Mouse (Mus musculus): ENCODE measurements around the gene Itga7.

Itga7 gene

DNA sequence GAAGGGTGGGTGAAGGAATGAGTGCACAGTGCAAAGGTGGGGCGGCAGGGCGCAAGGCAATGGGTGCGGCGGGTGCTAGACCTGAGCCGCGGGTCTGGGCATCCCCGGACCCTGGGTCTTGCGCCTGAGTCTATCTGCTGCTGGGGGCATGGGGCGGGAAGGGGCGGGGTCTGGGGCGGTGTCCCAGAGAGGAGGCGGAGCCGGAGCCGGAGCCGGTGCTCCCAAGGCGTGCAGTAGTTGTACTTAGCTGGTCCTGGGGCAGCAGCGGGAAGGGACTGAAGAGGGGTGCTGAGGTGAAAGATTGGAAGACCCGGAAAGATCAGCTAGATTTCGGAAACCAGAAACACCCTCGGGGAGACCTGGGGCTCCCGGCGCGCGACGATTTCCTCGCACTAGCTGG lies at the start of gene Itga7:
Gene Itga7, plus strand, starts transcription at position 245 of the 400 bp plus-strand sequence.
- in situ Hi-C loops (cut with MboI, MseI) = no loop called here

DNA sequence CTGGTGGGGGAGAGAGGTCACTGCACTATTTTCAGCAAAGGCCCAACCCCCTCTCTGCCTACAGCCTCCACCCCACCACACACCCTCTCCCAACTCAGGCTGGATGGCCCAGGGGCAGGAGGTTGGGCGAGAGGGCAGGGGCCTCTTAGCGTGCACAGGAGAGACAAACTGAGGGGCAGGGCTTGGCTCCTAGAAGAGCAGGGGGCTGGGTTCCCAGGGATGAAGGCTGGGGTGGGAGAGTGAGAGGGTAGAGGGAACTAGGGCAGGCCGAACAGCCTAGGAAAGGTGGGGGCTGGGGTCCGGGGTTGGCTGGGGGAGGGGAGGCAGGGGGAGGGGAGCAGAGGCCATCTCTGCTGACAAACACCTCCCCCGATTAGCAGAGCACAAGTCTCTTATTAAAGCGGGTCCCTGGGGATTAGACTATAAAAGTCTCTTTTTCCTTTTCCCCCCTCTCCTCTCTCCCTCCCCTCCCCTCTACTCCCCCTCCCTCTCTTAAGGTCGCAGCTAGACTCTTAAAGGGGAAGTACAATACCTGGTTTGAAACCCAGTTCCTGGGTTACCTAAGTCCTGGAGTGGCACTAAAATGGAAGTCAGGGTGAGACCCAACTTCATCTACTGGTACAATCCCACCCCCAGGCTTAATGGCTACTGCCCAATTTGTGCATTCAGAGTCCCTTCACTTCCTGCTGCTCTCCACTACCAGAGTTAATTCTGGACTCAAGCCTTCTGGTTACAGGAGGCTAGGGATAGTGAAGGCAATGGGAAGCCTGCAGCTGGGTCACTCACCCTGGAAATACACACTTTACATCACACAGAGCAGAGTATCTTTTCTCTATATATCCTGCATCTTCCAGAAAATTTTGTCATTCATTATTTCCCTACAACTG lies 44.4 kb upstream of the Itga7 start:
- in situ Hi-C loops (cut with MboI, MseI) = no loop called here

DNA sequence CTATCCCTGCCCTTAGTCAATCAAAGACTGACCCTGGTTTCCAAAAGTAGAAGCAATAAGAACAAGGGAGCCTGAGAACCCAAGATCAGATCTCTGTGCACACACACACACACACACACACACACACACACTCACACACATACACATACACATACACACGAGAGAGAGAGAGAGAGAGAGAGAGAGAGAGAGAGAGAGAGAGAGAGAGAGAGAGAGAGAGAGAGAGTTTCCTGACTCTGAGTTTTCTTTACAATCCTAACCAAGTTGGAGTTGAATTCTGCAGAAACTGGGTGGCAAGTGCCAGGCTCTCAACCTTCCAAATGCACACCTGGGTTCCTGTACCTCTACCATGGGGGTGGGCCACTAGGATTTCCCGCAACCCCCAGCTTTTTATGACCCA lies 43.8 kb upstream of the Itga7 start:
- in situ Hi-C loops (cut with MboI, MseI) = loop anchor here (10.0 kb wide), 1 partner anchor 45 kb away; no protein-coding TSS in a partner anchor

DNA sequence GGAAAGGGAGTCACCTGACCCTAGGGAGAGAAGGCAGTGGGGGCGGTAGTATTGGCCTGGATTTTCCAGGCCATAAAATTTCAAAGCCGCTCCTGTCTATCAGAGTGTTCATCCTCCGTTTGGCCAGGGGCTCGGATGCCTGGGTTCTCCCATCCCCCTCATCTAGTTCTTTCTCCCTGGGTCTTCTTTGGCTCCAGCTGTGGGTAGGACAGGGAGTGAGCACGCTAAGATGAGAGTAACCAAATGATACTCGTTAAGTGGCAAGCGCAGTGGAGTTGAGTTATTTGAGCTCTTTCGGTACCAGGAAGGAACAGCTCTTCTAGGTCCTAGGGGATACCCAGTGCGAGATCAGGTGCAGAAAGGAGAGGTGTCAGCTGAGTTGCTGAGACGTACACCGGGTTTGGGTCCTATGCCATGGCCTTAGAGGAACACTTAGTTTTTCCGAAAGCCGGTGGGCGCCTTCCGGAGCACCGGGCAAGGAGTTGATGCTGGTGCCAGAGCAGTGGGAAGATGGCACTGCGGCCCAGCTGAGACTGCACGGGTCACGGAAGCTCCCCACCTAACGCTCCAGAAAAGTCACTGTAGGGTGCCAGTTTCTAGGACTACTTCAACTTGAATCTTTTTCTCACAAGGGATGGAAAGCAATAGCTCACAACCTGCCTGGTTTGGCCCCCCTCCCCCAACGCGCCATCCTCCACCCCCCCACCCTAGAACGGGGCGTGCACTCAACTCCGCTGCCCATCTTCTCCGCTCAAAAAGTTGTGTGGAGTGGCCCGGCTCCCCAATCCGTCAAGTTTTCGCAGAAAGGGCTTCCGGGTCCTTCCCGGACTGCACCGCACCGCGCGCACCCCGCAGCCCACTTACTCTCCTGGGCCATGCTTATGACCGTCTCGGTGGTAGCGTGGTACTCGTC lies 43.0 kb upstream of the Itga7 start:
- in situ Hi-C loops (cut with MboI, MseI) = loop anchor here (10.0 kb wide), 1 partner anchor 46 kb away; no protein-coding TSS in a partner anchor

DNA sequence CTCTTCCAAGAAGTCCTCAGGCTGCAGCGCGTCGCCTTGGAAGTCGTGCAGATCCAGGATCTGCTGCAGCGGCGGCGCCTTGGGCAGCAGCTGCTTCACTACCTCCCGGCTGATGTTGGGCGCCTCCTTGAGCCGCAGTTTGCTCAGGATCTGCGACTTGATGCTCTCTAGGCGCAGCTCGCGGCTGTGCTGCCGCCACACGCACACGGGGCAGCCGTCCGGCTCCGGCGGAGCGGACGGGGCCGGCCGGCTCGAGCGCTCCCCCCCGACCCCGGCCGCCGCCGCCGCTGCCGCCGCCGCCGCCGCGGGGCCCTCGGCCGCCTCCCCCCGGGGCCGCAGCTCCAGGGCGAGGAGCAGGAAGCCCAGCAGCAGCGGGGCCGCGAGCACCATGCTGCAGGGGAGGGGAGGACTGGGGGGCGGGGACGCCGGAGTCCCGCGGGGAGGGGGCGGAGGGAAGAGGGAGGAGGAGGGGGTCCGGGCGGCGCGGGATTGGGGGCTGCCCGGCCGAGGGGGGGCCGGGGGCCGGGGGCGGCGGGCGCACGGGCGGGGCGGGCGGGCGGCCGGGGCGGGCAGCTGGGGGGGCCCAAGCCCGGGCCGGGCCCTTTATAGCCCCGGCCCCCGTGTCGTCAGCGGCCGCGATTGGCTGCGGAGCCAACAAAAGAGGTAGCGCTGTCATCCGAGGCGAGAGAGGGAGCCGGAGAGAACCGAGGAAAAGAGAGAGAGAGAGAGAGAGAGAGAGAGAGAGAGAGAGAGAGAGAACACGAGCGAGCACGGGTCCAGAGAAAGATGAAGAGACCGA lies 42.1 kb upstream of the Itga7 start, which contains the start of gene Gdf11:
Gene Gdf11, minus strand, starts transcription at position 423 of the 799 bp plus-strand sequence.
- in situ Hi-C loops (cut with MboI, MseI) = loop anchor here (10.0 kb wide), 1 partner anchor 47 kb away; no protein-coding TSS in a partner anchor

DNA sequence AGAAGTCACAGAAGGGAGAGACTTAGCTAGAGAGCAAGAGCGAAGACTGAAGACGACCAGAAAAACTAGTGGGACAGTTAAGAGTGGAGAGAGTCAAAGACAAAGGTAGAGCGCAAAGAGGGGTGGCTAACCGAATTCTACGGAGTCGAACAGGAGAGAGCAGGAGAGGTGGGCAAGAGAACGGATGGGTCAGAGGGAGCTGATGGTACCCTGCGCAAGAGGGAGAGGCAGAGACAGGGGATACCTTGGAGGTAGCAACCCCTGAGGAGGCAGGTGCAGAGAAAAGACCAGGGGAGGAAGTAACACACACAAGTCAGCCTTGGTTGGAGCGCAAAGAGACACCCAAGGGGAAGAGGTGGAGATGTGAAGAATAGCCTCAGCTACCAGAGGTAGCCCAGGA lies 41.4 kb upstream of the Itga7 start:
- in situ Hi-C loops (cut with MboI, MseI) = loop anchor here (10.0 kb wide), 1 partner anchor 47 kb away; no protein-coding TSS in a partner anchor

DNA sequence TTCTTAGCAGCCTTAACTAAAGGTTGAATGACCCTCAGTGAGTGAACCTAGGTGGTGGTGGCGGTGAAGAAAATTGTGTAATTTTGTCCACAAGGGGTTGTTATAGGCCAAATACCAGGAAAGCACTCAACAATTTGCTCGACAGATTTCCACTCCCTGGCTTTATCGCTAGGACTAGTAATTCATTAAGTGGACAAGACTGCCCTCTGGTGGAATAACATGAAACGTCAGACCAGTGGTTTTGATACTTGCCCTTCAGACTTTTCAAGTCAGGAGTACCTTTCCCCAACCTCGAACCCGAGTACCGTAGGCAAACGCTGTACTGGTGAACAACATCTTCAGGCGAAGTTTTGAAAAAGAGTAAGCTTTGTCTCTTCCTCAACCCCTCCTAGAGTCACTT lies 38.2 kb upstream of the Itga7 start:
- in situ Hi-C loops (cut with MboI, MseI) = loop anchor here (5.0 to 10.0 kb wide), 2 partner anchors 51 to 118 kb away; no protein-coding TSS in a partner anchor

DNA sequence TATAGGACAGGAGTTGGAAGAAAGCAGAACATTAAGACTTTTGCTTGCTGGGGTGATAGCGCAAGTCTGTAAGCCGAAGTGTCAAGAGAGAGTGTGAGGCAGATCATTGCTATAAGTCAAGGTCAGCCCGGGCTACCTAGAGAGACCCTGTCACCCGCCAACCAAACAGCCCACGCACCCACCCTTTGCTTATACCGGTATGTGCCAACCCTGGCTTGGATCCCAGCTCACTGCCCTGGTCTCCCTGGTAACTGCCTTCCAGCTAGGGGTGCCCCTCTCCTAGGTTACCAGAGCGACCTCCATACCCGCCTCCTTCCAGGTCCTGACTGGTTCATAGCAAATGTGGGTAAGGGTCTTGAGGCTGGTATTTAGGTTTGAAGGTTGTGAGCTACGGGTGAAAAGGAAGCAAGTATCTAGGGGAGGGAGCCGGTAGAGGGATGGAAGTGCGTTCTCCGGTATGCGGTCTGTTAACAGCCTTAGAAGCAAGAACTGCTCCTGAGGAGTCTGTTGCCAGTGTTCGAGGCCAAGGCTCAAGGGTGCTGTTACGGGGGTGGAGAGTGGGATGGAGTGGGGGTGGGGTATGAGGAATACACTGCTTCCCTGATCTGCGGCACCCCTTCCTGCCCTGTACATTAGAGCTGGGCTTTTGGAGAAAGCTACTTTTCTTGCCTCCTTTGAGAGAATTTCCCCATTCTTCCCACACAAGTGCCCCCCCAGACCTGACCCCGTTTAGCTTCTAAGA lies 37.5 kb upstream of the Itga7 start:
- in situ Hi-C loops (cut with MboI, MseI) = loop anchor here (5.0 to 10.0 kb wide), 2 partner anchors 51 to 119 kb away; no protein-coding TSS in a partner anchor

DNA sequence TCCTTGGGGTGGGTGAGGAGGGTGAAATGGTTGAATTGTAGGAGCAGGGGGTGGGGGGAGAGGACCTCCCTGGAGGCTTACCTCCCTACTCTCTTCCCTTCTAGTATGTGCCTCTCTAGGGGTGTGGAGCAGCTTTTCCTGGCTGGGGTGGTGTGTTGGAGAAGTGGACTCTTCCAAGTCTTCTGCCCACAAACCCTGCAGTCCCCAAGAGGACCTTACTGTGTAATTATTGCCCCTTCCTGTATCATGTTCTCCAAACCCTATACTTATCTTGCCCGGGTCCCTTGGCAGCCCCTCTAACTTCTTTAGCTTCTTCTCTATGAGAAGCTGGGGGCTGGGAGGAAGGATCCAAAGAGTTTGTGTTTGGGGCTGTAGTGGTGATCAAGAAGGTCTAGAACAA lies 36.8 kb upstream of the Itga7 start:
- in situ Hi-C loops (cut with MboI, MseI) = loop anchor here (5.0 to 10.0 kb wide), 2 partner anchors 52 to 120 kb away; no protein-coding TSS in a partner anchor

DNA sequence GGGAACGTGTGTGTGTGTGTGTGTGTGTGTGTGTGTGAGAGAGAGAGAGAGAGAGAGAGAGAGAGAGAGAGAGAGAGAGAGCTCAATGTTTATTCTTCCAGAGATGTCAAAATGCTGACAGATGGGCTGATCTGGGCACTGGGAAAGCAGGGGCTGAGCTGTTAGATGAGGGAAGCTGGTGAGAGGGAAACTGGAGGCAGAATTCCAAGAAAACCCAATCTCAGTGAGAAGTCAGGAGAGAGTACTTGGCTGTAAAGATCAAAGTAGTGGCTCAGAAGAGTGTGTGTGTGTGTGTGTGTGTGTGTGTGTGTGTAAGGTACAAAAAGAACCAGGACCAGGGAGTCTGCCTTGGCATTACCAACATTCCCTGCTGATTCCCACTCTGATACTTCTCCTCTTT lies 36.1 kb upstream of the Itga7 start:
- in situ Hi-C loops (cut with MboI, MseI) = loop anchor here (5.0 to 10.0 kb wide), 2 partner anchors 53 to 120 kb away; no protein-coding TSS in a partner anchor

DNA sequence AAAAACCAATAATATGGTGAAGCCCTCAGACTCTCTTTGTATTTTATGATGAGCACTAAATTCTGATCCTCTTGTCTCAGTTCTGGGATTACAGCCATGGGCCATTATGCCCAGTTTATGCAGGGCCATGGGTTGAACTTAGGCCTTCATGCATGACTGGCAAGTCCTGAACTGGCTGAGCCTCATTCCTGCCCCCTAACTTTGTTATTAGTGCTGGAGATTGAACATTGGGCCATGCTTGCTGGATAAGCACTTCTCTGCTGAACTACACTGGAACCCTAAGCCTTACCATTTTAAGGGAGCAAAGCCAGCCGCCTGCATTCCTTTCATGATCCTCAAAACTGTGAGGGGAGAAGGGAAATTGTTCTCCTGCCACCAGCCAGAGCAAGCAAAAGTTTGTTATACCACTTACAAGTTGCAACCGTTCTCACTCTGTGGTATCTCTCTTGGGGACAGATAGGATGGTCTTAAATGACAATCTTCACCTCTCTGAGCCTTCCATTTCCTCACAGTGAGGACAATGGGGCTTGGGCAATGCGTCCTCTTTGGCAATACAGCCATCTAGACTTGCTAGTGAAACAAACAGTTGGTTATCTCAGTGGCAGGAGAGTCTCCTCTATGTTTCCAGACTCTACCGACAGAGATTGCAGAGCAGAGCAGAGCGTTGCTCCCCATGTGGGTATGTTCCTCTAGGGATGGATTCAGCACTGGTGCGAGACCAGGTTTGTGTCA lies 33.7 kb upstream of the Itga7 start:
- in situ Hi-C loops (cut with MboI, MseI) = loop anchor here (5.0 to 10.0 kb wide), 2 partner anchors 55 to 123 kb away; no protein-coding TSS in a partner anchor

DNA sequence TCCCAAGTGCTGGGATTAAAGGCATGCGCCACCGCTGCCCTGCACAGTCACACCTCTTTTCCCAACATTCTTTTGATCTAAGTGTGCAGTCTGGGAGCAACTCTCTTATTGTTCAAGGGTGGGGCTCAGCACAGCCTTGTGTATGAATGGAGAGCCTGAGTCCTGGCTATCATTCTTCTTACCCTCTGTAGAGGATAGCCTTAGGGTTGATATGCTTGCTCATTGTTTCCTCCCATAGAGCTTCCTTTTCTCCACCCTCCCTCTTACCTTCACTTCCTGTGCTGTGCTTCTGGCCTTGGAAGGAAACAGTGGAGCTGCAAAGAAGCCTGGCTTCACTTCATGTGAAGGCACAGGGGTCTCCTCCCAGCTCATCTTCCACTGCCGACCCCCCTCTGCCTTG lies 32.9 kb upstream of the Itga7 start, which contains the start of gene Cd63:
Gene Cd63, plus strand, starts transcription at position 292 of the 400 bp plus-strand sequence.
- in situ Hi-C loops (cut with MboI, MseI) = no loop called here

DNA sequence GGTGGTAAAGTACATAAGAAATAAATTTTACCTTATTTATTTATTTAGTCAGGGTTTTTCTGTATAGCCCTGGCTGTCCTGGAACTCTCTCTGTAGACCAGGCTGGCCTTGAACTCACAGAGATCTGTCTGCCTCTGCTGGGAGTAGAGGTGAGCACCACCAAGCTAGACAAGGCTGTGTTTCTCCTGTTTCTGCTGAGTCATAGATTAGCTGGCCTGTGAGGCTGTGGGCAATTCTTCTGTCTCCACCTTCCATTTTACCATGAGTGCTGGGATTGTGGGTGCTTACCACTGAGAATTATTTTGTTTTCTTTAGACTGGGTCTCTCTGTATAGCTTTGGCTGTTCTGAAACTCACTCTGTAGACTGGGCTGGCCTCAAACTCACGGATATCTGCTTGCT lies 32.2 kb upstream of the Itga7 start:
- in situ Hi-C loops (cut with MboI, MseI) = no loop called here

DNA sequence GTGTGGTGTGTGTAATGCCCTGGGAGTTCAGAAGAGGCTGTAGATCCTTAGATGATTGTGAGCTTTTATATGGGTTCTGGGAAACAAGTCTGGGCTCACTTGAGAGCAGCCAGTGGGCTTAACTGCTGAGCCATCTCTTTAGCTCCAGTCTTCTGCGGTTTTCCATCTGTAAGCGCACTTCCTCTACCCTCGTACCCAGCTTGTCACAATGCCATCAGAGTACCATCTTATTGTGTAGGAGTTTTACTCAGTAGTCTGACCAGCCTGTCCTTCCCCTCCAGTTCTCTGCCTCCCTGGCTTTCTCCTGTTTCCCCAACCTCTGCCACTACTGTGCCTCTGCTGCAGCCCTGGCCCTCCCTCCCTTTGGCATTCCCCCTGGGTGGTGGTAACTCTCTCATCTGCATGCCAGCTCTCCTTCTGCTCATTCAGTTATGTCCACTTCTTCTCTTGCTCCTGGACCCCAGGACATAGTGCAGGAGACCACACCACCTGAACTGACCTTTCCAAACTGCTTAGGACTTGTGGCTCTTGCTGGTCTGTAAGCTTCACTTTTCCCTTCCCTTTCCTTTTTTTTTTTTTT lies 31.1 kb upstream of the Itga7 start:
- in situ Hi-C loops (cut with MboI, MseI) = no loop called here

DNA sequence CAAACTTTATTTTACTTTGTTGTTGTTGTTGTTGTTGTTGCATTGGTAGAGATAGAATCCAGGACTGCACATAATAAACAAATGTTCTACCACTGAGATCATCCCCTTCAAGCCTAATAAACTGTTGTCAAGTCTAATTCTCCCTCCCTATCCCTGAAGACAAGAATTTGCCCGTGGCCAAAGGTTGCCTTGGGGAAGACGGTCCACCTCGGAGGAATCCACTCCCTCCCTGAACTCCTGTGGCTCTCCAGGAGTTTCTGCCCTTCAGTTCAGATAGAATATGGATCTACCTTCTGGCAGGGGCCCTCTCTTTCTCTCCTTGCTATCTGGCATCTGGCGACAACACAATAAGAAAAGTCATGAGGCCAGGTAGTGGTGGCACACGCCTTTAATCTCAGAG lies 28.8 kb upstream of the Itga7 start:
- in situ Hi-C loops (cut with MboI, MseI) = no loop called here

DNA sequence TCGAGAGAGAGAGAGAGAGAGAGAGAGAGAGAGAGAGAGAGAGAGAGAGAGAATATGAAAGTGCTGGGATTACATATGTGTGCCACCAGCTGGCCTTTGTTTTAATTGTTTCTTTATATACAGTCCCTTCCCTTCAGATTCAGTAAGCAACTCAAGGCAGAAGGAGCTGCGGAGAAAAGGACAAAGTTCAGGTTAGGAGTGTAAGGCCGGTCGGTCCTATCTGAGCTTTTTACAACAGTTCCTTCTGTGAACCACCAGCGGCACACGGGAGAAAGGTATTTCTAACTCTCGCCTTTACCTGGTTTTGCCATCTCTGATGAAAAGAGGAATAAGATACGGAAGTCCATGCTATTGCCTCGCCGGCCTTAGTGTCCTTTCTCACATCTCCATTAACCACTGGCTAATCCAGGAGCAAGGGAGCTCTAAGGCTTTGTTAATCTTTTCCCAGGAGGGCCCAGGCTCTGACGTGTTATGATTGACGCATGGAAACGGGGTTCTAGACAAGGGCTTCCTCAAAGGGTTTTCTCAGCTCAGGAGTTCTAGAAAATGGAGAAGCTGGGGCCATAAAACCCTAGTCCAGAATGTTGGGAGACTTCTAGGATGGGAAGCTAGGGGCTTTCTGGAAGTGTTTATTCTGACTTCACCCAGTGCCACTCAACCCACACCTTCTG lies 24.7 kb upstream of the Itga7 start:
- in situ Hi-C loops (cut with MboI, MseI) = no loop called here

DNA sequence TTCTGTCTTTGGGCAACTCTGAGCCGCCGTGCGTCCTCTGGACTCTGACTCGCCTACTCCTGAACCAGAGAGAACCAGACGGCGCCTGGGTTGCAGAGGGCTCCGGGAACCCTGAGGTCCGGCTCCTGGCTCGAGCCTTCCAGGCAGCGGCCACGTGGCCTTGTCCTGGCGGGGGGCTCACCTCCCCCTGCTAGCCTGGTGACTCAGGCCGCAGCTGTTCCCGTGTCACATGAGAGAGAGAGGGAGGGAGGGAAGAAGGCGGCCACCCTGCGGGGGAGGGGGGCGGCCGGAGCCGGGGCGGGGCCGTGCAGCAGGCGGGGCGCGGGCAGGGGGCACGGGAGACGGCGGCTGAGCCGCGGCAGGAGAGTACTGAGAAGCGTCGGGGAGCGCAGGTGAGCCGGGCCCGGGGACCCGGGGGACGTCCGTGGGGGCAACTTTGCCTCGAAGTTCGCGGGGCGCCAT lies 24.0 kb upstream of the Itga7 start:
- in situ Hi-C loops (cut with MboI, MseI) = no loop called here
